8 mouse cellular contexts compared by ENCODE assay signal in genomic region chr5:45856876-45857253, GRCm38 (mm10). TPM values are rescaled to one million over a fixed set of nuclear protein-coding genes. Genes with fewer than 3 reads are reported as not detected.
A peak's percentile ranks its signal among the peaks of the same experiment; 100 is the strongest.
DNase-seq lines count a peak whose midpoint lies in the region; ATAC-seq lines count a peak whose summit lies in the region.

No protein-coding gene starts in this region.

- H3K9me3 ChIP-seq in intestine, embryonic 16.5 days (ENCODE audit: control insufficient read depth, low read length), result no peaks in the 10 kb centered on the region
- H3K9me3 ChIP-seq in neural tube, embryonic 13.5 days, result no peaks in the 10 kb centered on the region

- 0% methylated on average over 40 of the region's 56 CpGs for WGBS in intestine, embryonic 16.5 days
- under 1% methylated on average over 28 of the region's 56 CpGs for WGBS in neural tube, embryonic 13.5 days

- peak overlapping the region; percentile 76 for H3K4me2 ChIP-seq in intestine, embryonic 16.5 days (ENCODE audit: low read depth, low read length)
- H3K4me2 ChIP-seq in neural tube, embryonic 13.5 days, result peak overlapping the region; percentile 68

- peak; percentile 9 to 10 for DNase-seq in adrenal gland, postnatal 4 days (ENCODE audit: low spot score in 2 of 2)
- no peak for DNase-seq in adrenal gland, postnatal 14 days
- DNase-seq in ovary, adult 18-20 months (ENCODE audit: low spot score), result peak; percentile 13
- no peak for DNase-seq in ovary, postnatal 36 days (ENCODE audit: low spot score)
- DNase-seq in urinary bladder, postnatal 25 days (ENCODE audit: low spot score), result no peak
- DNase-seq in retina, embryonic 14.5 days (ENCODE audit: low spot score), result no peak

- peak overlapping the region; percentile 96 for H3K9ac ChIP-seq in intestine, embryonic 16.5 days (ENCODE audit: low read depth, low read length)
- H3K9ac ChIP-seq in neural tube, embryonic 13.5 days, result peak overlapping the region; percentile 96

- H3K27ac ChIP-seq in intestine, embryonic 16.5 days (ENCODE audit: low read length), result peak overlapping the region; percentile 98
- H3K27ac ChIP-seq in neural tube, embryonic 13.5 days (replicated peaks), result peak overlapping the region; percentile 99

- H3K36me3 ChIP-seq in intestine, embryonic 16.5 days (ENCODE audit: control insufficient read depth, insufficient read depth, low read length), result no peaks in the 10 kb centered on the region
- no peaks in the 10 kb centered on the region for H3K36me3 ChIP-seq in neural tube, embryonic 13.5 days

- H3K4me1 ChIP-seq in intestine, embryonic 16.5 days (ENCODE audit: control insufficient read depth, insufficient read depth, low read length), result 0 out of 2 replicates have a peak, but pooled peaks cover 5% of the 10 kb centered on the region
- H3K4me1 ChIP-seq in neural tube, embryonic 13.5 days (replicated peaks), result peaks cover 9% of the 10 kb centered on the region

- H3K27me3 ChIP-seq in intestine, embryonic 16.5 days (replicated peaks; ENCODE audit: control insufficient read depth, insufficient read depth, low read length), result no peaks in the 10 kb centered on the region
- no peaks in the 10 kb centered on the region for H3K27me3 ChIP-seq in neural tube, embryonic 13.5 days

- no peak for ATAC-seq in intestine, embryonic 16.5 days
- ATAC-seq in neural tube, embryonic 13.5 days (ENCODE audit: low read depth), result peak; percentile 30

- H3K4me3 ChIP-seq in intestine, embryonic 16.5 days (ENCODE audit: low read length), result peak overlapping the region; percentile 96
- H3K4me3 ChIP-seq in neural tube, embryonic 13.5 days, result peak overlapping the region; percentile 77

RNA-seq across cellular contexts. Expression of gene Lcorl, which starts 0.6 kb away (rescaled TPM):
- total RNA-seq in adrenal gland, postnatal 4 days (2021), result 10 to 100 TPM; 32.6 to 33.3 TPM
- total RNA-seq in adrenal gland, postnatal 14 days (2021), result 24.1 and 29.9 TPM in 2 replicates
- 22.9 and 23.8 TPM in 2 replicates for polyA plus RNA-seq in intestine, embryonic 16.5 days (2015; fragmentation: Nextera tagmentation; extraction: Ambion mirVana)
- polyA plus RNA-seq in neural tube, embryonic 13.5 days (2015; fragmentation: Nextera tagmentation; extraction: Ambion mirVana), result 49.0 and 54.3 TPM in 2 replicates

Comparison
In these comparisons a context has a peak if more than half of its experiments do, and no peak if none do; other contexts are left out.
1. DNase-seq: peak in adrenal gland, postnatal 4 days (2 of 2) and ovary, adult 18-20 months (single experiment); none in adrenal gland, postnatal 14 days (single experiment), ovary, postnatal 36 days (single experiment), urinary bladder, postnatal 25 days (single experiment) and retina, embryonic 14.5 days (single experiment).